Mouse (Mus musculus): ENCODE measurements at regions not wholly inside any gene's neighbourhood (a gene's known extent, or its start where the extent isn't known, plus 50 kb on each side); places are given as distances from the start of the nearest gene placed in this dataset.

- in situ Hi-C loops (cut with MboI, MseI): loop anchor here (5.0 kb wide), 1 partner anchor 1161 kb away; no protein-coding TSS in a partner anchor
These were observed 739.1 kb upstream of the Ywhaq start for GRCm38 (mm10) chr12:22156467-22157037.

GRCm38 (mm10) chr12:22155341-22155740 lies 737.9 kb upstream of the Ywhaq start:
- in situ Hi-C loops (cut with MboI, MseI): loop anchor here (5.0 kb wide), 1 partner anchor 1162 kb away; no protein-coding TSS in a partner anchor
